Mouse (Mus musculus) kidney, postnatal 25 days (tissue): ENCODE results near the gene Gja6.
A peak's percentile ranks its signal among the peaks of the same experiment; 100 is the strongest.

ENCODE experiments used
- DNase-seq, 2 experiments: peaks; one replicate each; pipeline ENCODE4 v3.0.0; 2021; ENCODE audit warnings: mixed read lengths in 2 of 2

The Gja6 gene

DNA sequence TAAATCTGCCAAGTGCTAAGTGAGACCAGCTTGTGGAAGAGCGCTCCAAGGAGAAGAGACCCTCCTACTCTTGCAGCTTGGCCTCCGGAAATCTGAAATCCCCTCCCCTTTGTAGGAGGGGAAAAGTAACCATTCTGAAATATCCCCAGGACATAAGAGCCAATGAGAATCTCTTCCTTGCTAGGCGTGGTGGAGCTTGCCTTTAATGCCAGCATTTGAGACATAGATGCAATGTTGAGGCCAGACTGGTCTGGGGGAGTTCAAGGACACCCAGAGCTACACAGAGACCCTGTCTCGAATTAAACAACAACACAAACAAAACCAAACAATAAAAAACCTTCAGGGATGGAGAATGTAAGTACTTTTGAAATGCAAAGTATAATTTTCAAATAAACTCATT is at the start of gene Gja6:
TSS of gene Gja6 (minus strand) at position 101 of the 400 bp plus-strand sequence.
- no peak for DNase-seq

DNA sequence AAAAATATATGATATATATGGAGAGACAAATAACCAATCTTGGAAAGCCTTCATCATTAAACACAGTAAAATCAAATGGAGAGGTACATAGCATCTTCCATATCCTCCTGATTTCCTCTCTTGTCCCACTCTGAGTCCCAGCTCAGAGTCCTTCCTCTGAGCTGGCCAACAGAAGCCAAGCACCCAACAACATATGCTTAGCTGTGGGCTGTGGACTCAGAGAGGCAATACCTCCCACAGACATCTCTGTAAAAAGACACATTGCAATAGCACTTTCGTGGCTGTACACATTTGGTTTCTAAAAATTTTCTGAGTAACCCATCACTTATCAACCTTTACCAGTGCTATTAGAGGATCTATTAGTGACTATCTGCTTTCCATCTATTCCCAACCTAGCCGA is 42.7 kb upstream of the Gja6 start:
- no peak for DNase-seq

- no peak for DNase-seq
These were observed 37.9 kb upstream of the Gja6 start for GRCm38 (mm10) chrX:160944722-160945121.

GRCm38 (mm10) chrX:160935541-160935940 is 28.7 kb upstream of the Gja6 start:
- DNase-seq, result peak; percentile 30 to 42

GRCm38 (mm10) chrX:160930656-160931055 is 23.8 kb upstream of the Gja6 start:
- no peak for DNase-seq

DNA sequence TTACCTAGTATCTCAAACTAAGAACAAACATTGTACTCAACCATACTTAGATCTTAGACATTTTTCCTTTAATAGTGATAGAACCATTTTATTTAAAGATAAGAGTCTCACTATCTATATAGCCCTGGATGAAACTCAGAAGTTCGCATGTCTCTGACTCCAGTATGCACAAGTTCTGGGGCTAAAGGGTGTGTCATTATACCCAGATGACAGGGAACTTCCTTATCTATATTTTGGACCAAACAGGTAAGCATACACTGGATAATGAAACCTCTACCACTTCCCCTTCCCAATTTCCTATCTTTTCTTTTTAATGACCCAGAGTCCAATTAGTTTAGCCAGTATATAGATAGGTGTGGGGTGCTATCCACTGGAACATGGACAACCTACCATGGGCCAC is 22.0 kb upstream of the Gja6 start:
- no peak for DNase-seq

DNA sequence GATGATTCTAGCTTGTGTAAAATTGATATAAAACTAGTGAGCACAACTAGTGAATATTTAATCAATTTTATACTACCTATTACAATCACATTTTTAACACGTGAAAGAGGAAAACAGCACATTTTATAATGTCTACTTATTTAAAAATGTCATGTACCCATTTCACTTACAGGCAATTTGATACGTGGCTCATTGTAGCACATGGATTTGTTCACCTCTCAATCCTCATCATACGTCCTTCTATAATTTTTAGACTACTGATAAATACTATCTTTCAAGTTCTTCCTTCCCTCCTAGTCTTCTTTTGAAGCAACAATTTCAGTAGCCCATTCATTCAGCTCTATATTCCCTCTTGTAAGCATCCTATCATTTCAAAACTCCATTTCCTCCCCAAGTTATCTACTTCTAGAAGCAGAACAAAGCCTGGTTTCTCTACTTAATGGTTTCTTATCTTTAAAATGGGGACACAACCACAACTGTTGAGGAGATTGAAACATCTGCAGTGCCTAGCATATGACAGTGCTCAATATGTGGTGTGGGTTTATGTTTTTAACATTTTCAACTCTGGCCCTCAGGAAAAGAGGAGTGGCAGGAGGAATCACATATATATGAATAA is 12.3 kb upstream of the Gja6 start:
- no peak for DNase-seq

GRCm38 (mm10) chrX:160906477-160906876 is 375 bp downstream of the Gja6 start:
- no peak for DNase-seq

- no peak for DNase-seq
These were observed 939 bp downstream of the Gja6 start for GRCm38 (mm10) chrX:160905913-160906312.

- no peak for DNase-seq
These were observed 1.7 kb downstream of the Gja6 start for GRCm38 (mm10) chrX:160905041-160905678.

DNA sequence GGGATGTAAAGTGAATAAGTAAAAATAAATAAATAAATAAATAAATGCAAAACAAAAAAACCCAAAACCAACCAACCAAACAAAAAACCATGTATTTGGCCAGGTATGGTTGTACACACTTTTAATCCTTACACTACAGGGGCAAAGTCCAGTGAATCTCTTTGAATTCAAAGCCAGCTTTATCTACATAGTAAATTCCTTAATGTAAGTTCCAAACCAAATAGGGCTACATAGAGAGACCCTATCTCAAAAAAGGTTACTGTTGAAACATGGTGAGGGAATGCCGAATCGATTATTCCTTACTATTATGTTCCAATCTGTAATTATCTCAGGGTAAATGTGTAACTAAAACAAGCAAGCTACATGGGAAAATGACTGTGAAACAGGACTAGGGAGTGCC is 5.7 kb downstream of the Gja6 start:
- DNase-seq, result no peak

DNA sequence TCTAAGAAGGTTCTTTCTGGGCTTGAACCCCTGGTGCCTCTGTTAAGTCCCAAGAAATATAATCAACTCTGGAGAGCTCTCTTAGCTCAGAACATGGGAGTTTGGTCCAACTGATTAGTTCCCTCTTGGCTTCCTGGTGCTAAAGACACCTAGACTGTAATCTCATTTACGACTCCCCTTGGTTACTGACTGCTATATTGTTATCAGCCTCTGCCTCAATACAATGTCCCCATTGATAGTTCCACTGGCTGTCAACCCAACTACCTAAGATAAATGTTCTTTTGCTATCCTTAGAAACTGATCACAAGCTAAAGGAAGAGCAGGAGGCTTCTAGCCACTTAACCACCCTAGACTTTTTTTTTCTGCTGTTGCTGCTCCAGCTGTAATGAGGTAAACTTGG is 14.8 kb downstream of the Gja6 start:
- no peak for DNase-seq

GRCm38 (mm10) chrX:160886301-160886700 is 20.6 kb downstream of the Gja6 start:
- DNase-seq, result no peak

DNA sequence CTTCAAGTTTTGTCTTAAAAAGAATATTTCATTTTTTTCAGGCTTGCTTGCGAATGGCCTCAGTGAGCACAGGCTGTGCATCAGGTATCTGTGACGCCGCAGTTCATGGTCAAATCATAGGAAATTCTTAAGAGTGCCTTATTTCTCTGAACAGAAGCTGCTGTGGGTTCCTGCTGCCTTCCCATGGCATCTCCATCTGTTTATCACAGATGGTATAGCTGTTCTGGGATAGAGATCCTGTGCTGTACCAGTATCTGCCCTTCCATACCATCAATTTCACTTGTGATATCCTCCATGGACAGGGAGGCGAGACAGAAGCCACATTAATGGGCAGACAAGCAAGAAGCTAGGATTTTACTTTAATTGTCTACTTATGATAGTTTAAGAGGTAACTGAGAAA is 40.3 kb downstream of the Gja6 start:
- no peak for DNase-seq

GRCm38 (mm10) chrX:160865022-160865421 is 41.8 kb downstream of the Gja6 start:
- no peak for DNase-seq

DNA sequence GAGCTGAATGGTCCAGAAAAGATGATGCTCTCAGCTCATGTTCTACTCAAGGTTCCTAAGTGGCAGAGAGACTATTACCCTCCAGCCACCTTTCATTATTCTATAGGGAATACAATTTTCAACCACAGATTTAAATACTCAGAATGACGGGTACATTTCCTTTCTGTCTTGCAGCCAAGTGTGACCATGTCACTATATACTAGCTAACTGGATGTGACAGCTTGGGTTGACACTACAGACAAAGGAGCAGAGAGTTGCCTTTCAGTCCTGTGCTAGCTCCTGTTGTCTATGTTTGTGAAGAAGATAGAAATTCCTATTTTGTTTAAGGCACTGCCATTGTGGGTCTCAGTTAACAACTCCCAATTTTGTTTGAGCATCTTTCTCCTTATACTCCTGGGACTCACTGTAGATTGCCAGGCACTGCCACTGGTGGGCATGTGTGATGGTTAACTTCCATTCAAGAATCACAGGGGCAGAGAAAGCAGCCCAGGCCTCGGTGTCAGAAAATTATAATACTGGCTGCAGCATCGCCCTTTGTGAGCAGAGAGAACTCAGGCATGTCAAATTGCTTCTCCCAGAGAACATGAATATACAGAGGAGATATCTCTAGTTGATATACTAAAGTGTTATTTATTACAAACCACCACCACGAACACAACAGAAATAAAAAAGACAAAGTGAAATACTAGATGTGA is 43.0 kb downstream of the Gja6 start:
- no peak for DNase-seq
